Mouse (Mus musculus) T-helper 17 cell (primary cell): ENCODE measurements at regions not wholly inside any gene's neighbourhood (a gene's known extent, or its start where the extent isn't known, plus 50 kb on each side); places are given as distances from the start of the nearest gene placed in this dataset.

Experiments used
- in situ Hi-C, 2 experiments: fragments of 300-600 bp; cut with MboI, MseI; formaldehyde crosslinking; loops; 1 replicate in 1 of 2; 2 replicates in 1 of 2; pipeline ENCODE4 v1.15.1; 2025; ENCODE audit warnings: high pct_unique_total_duplicates in 2 of 2

GRCm38 (mm10) chr10:60891476-60892170 is 60.2 kb upstream of the Unc5b start:
- in situ Hi-C loops: no loop called here

DNA sequence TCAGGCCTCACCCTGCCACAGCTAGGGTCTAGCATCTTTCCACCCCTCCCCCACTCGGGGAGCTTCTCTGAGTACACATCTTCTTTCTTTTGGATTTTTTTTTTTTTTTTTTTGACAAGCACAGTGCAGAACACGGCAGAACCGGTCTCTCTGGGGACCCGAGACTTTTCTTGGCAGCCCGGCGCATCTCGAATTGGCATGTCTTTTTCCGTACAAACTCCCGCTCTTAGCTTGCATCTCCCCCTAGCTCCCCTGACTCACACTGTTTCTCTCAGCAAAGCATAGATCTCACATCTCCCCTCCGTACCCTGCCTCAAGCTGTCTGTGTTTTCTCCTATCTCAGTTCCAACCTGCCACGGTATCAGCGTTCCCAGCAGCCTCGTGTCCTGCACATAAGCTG is 58.4 kb upstream of the Unc5b start:
- in situ Hi-C loops: no loop called here

DNA sequence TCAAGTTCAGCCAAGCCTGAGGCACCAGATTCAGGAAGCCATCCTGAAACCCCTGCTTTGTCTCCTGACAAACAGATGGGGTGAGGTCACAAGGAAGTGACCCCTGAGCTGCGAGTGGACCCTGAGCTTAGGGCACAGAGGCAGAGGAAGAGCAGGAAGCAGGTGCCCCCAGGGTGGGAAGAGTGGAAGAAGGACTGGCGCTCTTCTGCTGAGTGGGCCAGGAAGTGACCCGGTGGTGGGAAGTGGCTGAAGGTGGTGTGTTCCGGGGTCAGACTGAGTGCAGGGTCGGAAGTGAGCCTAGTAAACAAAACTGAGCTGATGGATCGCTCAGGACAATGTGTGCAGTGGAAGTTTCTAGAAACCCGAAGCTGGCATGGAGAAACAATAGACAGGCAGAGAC is 57.2 kb upstream of the Unc5b start:
- in situ Hi-C loops: no loop called here

DNA sequence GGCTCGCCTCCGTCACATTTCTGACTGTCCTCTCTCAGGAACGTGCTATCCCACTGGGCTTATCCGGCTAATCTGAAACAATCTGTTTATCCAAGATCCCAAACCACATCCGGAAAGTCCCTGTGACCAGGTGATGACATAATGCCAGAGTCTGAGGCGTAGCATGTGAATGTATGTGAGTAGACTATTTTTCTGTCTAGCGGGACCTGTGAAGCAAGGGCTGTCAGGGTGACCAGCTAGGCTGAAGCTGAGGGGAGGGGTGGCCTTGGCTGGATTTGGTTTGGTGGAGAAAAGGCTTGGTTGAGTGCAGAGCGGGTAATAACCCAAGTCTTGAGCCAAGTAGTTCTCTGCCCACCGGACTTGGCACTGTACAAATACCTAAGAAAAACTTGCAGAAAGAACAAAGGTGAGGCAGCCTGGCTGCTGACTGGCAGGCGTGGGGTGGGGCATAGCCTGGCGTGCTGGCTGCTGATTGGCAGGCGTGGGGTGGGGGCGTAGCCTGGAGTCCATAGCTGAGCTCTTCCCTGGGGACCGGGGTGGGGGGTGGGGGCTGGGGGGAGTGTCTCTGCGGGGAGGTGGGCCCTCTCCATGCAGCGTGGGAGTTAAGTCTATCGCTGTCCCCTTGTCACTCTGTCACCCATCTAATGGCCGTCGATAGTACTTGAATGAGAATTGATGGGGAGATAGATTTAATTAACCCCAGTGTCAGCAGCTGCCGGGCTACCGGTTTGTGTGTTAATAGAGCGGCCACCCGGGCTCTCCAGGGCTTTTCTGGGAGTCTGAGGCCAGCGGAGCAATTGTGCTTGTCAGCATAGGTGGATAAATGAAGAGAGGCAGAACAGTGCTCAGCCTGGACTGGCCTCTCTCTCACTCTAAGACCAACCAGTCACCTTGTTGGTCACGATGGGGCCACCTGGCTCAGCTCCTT is 54.2 kb upstream of the Unc5b start:
- in situ Hi-C loops: no loop called here

DNA sequence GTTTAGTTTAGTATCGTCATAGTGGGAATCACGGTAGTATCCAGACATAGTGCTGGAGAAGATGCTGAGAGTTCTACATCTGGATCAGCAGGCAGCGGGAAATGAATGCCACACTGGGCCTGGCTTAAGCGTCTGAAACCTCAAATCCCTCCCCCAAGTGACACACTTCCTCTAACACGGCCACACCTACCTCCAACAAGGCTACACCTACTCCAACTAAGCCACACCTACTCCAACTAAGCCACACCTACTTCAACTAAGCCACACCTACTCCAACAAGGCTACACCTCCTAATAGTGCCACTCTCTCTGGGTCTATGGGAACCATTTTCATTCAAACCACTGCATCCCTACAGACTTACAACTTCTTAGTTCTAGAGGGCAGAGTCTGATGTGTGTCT is 53.4 kb upstream of the Unc5b start:
- in situ Hi-C loops: no loop called here
